Mouse (Mus musculus) kidney, adult 2 months (tissue): ENCODE data around the gene Egfl8.

Source experiments
- CTCF ChIP-seq: fragments of 200-500 bp; conservative IDR thresholded peaks from 2 replicates; pipeline ENCODE4 v1.5.1; 2011; ENCODE audit warnings: low read depth, mild to moderate bottlenecking, control low read depth, low read length, moderate library complexity, mixed read lengths; ENCODE audit not compliant: insufficient read depth, insufficient read length
- POLR2A ChIP-seq: fragments of 200-500 bp; IDR thresholded peaks from one replicate; pipeline ENCODE4 v1.6.1; 2011; ENCODE audit warnings: low read depth, low read length, control low read depth

DNA sequence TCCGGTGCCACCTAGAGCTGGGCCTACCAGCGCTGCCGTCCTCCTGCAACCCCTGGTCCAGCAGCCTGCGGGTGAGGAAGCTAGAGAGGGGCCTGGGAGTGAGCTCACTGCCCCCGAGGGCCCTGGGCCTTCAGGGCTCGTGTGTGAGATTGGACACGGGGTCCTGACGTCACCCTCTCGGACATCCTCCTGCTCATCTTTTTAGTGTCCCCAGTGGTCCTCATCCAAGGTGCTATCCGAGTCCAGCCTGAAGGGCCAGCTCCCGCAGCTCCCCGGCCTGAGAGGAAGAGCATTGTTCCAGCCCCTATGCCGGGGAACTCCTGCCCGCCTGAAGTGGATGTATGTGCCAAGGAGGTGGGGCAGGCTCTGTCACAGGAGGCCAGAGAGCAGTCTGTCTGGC, 35.0 kb upstream of the Egfl8 start:
- no peak for TF ChIP-seq POLR2A
- no peak for TF ChIP-seq CTCF
